Mouse (Mus musculus) forebrain, embryonic 11.5 days (tissue): Measurements from ENCODE around the gene Pax8. TPM values are rescaled to one million over a fixed set of nuclear protein-coding genes. Genes with fewer than 3 reads are reported as not detected.

Source experiments
- ATAC-seq: fragments of 200-750 bp; cut with Nextera tagmentation; replicated peaks from 2 replicates; pipeline ENCODE4 v1.8.0; 2017; ENCODE audit warnings: moderate TSS enrichment; ENCODE audit not compliant: low FRiP score
- DNase-seq: peaks from one replicate; pipeline ENCODE4 v3.0.0-alpha.2; 2017; ENCODE audit warnings: low spot score
- H3K27ac ChIP-seq: fragments of 300-500 bp; sonication (generic); 2 replicates; pipeline ENCODE4 v1.5.1; 2014; ENCODE audit warnings: low read depth, low read length
- H3K27me3 ChIP-seq: fragments of 300-500 bp; sonication (generic); 2 replicates; pipeline ENCODE4 v1.6.1; 2014; ENCODE audit warnings: mild to moderate bottlenecking, low read length, mixed read lengths; ENCODE audit not compliant: control insufficient read depth, insufficient read depth
- H3K36me3 ChIP-seq: fragments of 300-500 bp; sonication (generic); 2 replicates; pipeline ENCODE4 v1.6.1; 2014; ENCODE audit warnings: mild to moderate bottlenecking, low read length, moderate library complexity, mixed read lengths; ENCODE audit not compliant: control insufficient read depth, insufficient read depth
- H3K4me1 ChIP-seq: fragments of 300-500 bp; sonication (generic); replicated peaks from 2 replicates; pipeline ENCODE4 v1.6.1; 2014; ENCODE audit warnings: low read length, mixed read lengths; ENCODE audit not compliant: control insufficient read depth, insufficient read depth
- H3K4me2 ChIP-seq: fragments of 300-500 bp; sonication (generic); 2 replicates; pipeline ENCODE4 v1.6.1; 2014; ENCODE audit warnings: low read depth, mild to moderate bottlenecking, low read length, moderate library complexity, mixed read lengths; ENCODE audit not compliant: severe bottlenecking
- H3K4me3 ChIP-seq: fragments of 300-500 bp; sonication (generic); 2 replicates; pipeline ENCODE4 v1.5.1; 2014; ENCODE audit warnings: low read depth, low read length
- H3K9ac ChIP-seq: fragments of 300-500 bp; sonication (generic); 2 replicates; pipeline ENCODE4 v1.6.1; 2014; ENCODE audit warnings: low read length
- H3K9me3 ChIP-seq: fragments of 300-500 bp; sonication (generic); 2 replicates; pipeline ENCODE4 v1.6.1; 2016; ENCODE audit warnings: low read length, mixed read lengths; ENCODE audit not compliant: control insufficient read depth
- WGBS: fragments of 180-500 bp; shearing (Covaris S2); extraction: QIAGEN DNeasy Blood & Tissue Kit; methylation state at CpG from one replicate; pipeline ENCODE4 v1.1.7; 2014; 5-methylcytosine and 5-hydroxymethylcytosine counted together
- polyA plus RNA-seq: library from polyadenylated mRNA; unstranded; fragments of >200 nt; fragmentation: Nextera tagmentation; extraction: Ambion mirVana; gene quantifications from 2 replicates; pipeline ENCODE4 v1.2.1, GENCODE M21; 2014

Gene Pax8
- 0.75 and 0.79 TPM in 2 replicates for polyA plus RNA-seq

GRCm38 (mm10) chr2:24475420-24475819, at the start of gene Pax8:
Gene Pax8, minus strand, starts transcription at chr2:24475599.
- peaks cover 53% of the 10 kb centered on the region for H3K27me3 ChIP-seq
- H3K4me2 ChIP-seq, result peak within 1 kb of the TSS; percentile 44
- H3K4me3 ChIP-seq, result peak within 1 kb of the TSS; percentile 24; the same call in 1 of the 2 replicates
- WGBS, result 16% methylated on average over 9 of the region's 9 CpGs
- H3K9ac ChIP-seq, result no peak within 1 kb of the TSS; the same call in 1 of the 2 replicates
- no peak within 1 kb of the TSS for H3K27ac ChIP-seq
- H3K9me3 ChIP-seq, result no peaks in the 10 kb centered on the region
- no peak for ATAC-seq
- no peaks in the 10 kb centered on the region for H3K36me3 ChIP-seq
- peaks cover 3% of the 10 kb centered on the region; the same call in 1 of the 2 replicates for H3K4me1 ChIP-seq
- DNase-seq, result no peak

- Histone ChIP-seq H3K9me3 (no peaks in the 10 kb centered on the region), H3K4me3 (peak overlapping the region; percentile 36), H3K4me2 (peak overlapping the region; percentile 80), H3K9ac (peak overlapping the region; percentile 73), H3K36me3 (no peaks in the 10 kb centered on the region), H3K27me3 (no peaks in the 10 kb centered on the region), H3K4me1 (no peaks in the 10 kb centered on the region), H3K27ac (no peak overlapping the region)
- under 1% methylated on average over 29 of the region's 33 CpGs for WGBS
- peak; percentile 91 for ATAC-seq
- DNase-seq, result peak; percentile 83
These were observed 46.2 kb upstream of the Pax8 start for GRCm38 (mm10) chr2:24521430-24522226.

GRCm38 (mm10) chr2:24520576-24521272, 45.3 kb upstream of the Pax8 start:
- Histone ChIP-seq H3K4me1 (no peaks in the 10 kb centered on the region), H3K4me2 (peak overlapping the region; percentile 80), H3K27ac (no peak overlapping the region), H3K9ac (peak overlapping the region; percentile 73; the same call in 1 of the 2 replicates), H3K4me3 (peak overlapping the region; percentile 36), H3K9me3 (no peaks in the 10 kb centered on the region), H3K27me3 (no peaks in the 10 kb centered on the region), H3K36me3 (no peaks in the 10 kb centered on the region)
- ATAC-seq, result peak; percentile 59; the same call in 1 of the 2 replicates
- DNase-seq, result no peak
- WGBS, result 39% methylated on average over 9 of the region's 9 CpGs

GRCm38 (mm10) chr2:24516946-24517345, 41.5 kb upstream of the Pax8 start:
- H3K9me3 ChIP-seq, result no peaks in the 10 kb centered on the region
- H3K27ac ChIP-seq, result no peak overlapping the region
- ATAC-seq, result no peak
- H3K27me3 ChIP-seq, result no peaks in the 10 kb centered on the region
- H3K36me3 ChIP-seq, result no peaks in the 10 kb centered on the region
- H3K4me2 ChIP-seq, result no peak overlapping the region
- H3K9ac ChIP-seq, result no peak overlapping the region
- DNase-seq, result no peak
- WGBS, result 90% methylated on average over 3 of the region's 3 CpGs
- H3K4me3 ChIP-seq, result no peak overlapping the region
- no peaks in the 10 kb centered on the region for H3K4me1 ChIP-seq

GRCm38 (mm10) chr2:24507359-24507758, 32.0 kb upstream of the Pax8 start:
- Histone ChIP-seq H3K4me2 (no peak overlapping the region), H3K27me3 (no peaks in the 10 kb centered on the region), H3K36me3 (no peaks in the 10 kb centered on the region), H3K9ac (no peak overlapping the region), H3K4me3 (no peak overlapping the region), H3K4me1 (peaks cover 4% of the 10 kb centered on the region), H3K9me3 (no peaks in the 10 kb centered on the region), H3K27ac (no peak overlapping the region)
- ATAC-seq (no peak), DNase-seq (no peak)
- 93% methylated on average over 3 of the region's 3 CpGs for WGBS

- H3K27me3 ChIP-seq, result no peaks in the 10 kb centered on the region
- H3K4me2 ChIP-seq, result no peak overlapping the region
- no peak overlapping the region for H3K4me3 ChIP-seq
These were observed 27.6 kb upstream of the Pax8 start for GRCm38 (mm10) chr2:24502963-24503471.

GRCm38 (mm10) chr2:24500921-24501320, 25.5 kb upstream of the Pax8 start:
- DNase-seq, result no peak
- Histone ChIP-seq H3K27me3 (no peaks in the 10 kb centered on the region), H3K4me1 (peaks cover 4% of the 10 kb centered on the region), H3K9me3 (no peaks in the 10 kb centered on the region), H3K36me3 (no peaks in the 10 kb centered on the region), H3K27ac (no peak overlapping the region), H3K4me3 (no peak overlapping the region), H3K9ac (no peak overlapping the region), H3K4me2 (no peak overlapping the region)
- ATAC-seq, result no peak
- 82% methylated on average over 2 of the region's 2 CpGs for WGBS

More at GRCm38 (mm10) chr2:24502963-24503471, 27.6 kb upstream of the Pax8 start:
- H3K9ac ChIP-seq, result no peak overlapping the region
- DNase-seq, result peak; percentile 60
- H3K36me3 ChIP-seq, result no peaks in the 10 kb centered on the region
- peak; percentile 87 for ATAC-seq
- peaks cover 4% of the 10 kb centered on the region for H3K4me1 ChIP-seq
- no peak overlapping the region for H3K27ac ChIP-seq
- WGBS, result 14% methylated on average over 5 of the region's 5 CpGs
- no peaks in the 10 kb centered on the region for H3K9me3 ChIP-seq

GRCm38 (mm10) chr2:24490564-24490963, 15.2 kb upstream of the Pax8 start:
- H3K27me3 ChIP-seq, result no peaks in the 10 kb centered on the region
- H3K36me3 ChIP-seq, result no peaks in the 10 kb centered on the region
- DNase-seq, result no peak
- no peak overlapping the region for H3K27ac ChIP-seq
- H3K4me2 ChIP-seq, result no peak overlapping the region
- H3K4me3 ChIP-seq, result no peak overlapping the region
- ATAC-seq, result no peak
- H3K4me1 ChIP-seq, result no peaks in the 10 kb centered on the region
- H3K9ac ChIP-seq, result no peak overlapping the region
- H3K9me3 ChIP-seq, result no peaks in the 10 kb centered on the region
- 42% methylated on average over 6 of the region's 6 CpGs for WGBS
